11 mouse cellular contexts compared by ENCODE assay signal in the genomic region with DNA sequence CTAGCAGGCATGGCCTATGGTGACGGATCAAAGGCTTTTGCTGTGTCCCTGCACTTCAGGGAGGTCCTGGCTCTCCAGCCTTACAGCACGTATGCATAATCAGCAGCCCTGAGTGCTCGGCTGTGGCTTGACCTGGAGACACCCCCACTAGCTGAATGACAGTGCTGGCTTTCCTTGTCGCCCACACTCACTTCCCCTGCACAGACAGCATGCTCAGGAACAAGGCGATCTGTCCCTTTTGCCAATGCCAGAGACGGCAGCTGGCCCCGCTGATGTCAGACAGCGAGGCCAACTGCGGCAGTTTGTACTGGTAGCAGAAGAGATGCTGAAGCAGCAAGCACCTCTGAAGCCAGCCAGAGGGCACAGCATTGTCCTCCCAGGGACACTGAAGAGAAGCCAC. TPM values are rescaled to one million over a fixed set of nuclear protein-coding genes. Genes with fewer than 3 reads are reported as not detected.
DNase-seq lines count a peak whose midpoint lies in the region; ATAC-seq and TF ChIP-seq lines count a peak whose summit lies in the region.
"Had no signal": no experiment of that assay in that cellular context is flagged by ENCODE, and none has a peak within 500 bp of the region (broad histone marks: within the 10 kb centered on the region; RNA-seq: fewer than 3 reads in every experiment).

No protein-coding gene starts in this region.

- H3K9ac ChIP-seq in midbrain, postnatal 0 days (replicated peaks; ENCODE audit: low read length, poor library complexity, severe bottlenecking) = no peak overlapping the region
- no peak overlapping the region for H3K9ac ChIP-seq in midbrain, embryonic 14.5 days (replicated peaks; ENCODE audit: low read length)
- H3K9ac ChIP-seq: limb, embryonic 15.5 days had no signal

- no peak overlapping the region for H3K27ac ChIP-seq in midbrain, postnatal 0 days (ENCODE audit: low read depth, low read length)
- H3K27ac ChIP-seq in midbrain, embryonic 14.5 days (replicated peaks; ENCODE audit: low read depth, low read length) = no peak overlapping the region
- H3K27ac ChIP-seq: limb, embryonic 15.5 days had no signal

- no peaks in the 10 kb centered on the region for H3K9me3 ChIP-seq in midbrain, postnatal 0 days (ENCODE audit: low read length)
- H3K9me3 ChIP-seq in midbrain, embryonic 14.5 days (ENCODE audit: control insufficient read depth, low read length) = no peaks in the 10 kb centered on the region
- H3K9me3 ChIP-seq: limb, embryonic 15.5 days had no signal

- no peaks in the 10 kb centered on the region for H3K36me3 ChIP-seq in midbrain, postnatal 0 days (ENCODE audit: insufficient read depth, low read length)
- H3K36me3 ChIP-seq in midbrain, embryonic 14.5 days (ENCODE audit: control insufficient read depth, insufficient read depth, low read length) = no peaks in the 10 kb centered on the region
- H3K36me3 ChIP-seq: limb, embryonic 15.5 days had no signal

- H3K4me3 ChIP-seq in midbrain, postnatal 0 days (ENCODE audit: low read depth, low read length) = no peak overlapping the region
- no peak overlapping the region for H3K4me3 ChIP-seq in midbrain, embryonic 14.5 days (replicated peaks; ENCODE audit: low read depth, low read length)
- H3K4me3 ChIP-seq: limb, embryonic 15.5 days had no signal

- DNase-seq in frontal cortex, postnatal 36 days (ENCODE audit: low spot score in 2 of 2) = peak; percentile 46 to 64
- DNase-seq in frontal cortex, postnatal 14 days (ENCODE audit: low spot score in 2 of 2) = no peak
- peak; percentile 75 for DNase-seq in midbrain, postnatal 0 days (ENCODE audit: low spot score)
- no peak for DNase-seq in midbrain, embryonic 14.5 days
- peak; percentile 76 to 81 for DNase-seq in layer of hippocampus, adult 8-10 months (ENCODE audit: low spot score in 2 of 2)
- peak; percentile 34 to 69 for DNase-seq in right cerebral cortex, postnatal 36 days (ENCODE audit: low spot score in 2 of 2)
- DNase-seq in urinary bladder, postnatal 25 days (ENCODE audit: low spot score) = no peak
- DNase-seq in urinary bladder, adult 2 months (ENCODE audit: low spot score) = no peak

- TF ChIP-seq CTCF in midbrain, postnatal 0 days (IDR thresholded peaks at IDR 0.05) = no peak

- no peaks in the 10 kb centered on the region for H3K27me3 ChIP-seq in midbrain, postnatal 0 days (ENCODE audit: insufficient read depth, low read length)
- no peaks in the 10 kb centered on the region for H3K27me3 ChIP-seq in midbrain, embryonic 14.5 days (ENCODE audit: control insufficient read depth, insufficient read depth, low read length)
- H3K27me3 ChIP-seq: limb, embryonic 15.5 days had no signal

- no peaks in the 10 kb centered on the region for H3K4me1 ChIP-seq in midbrain, postnatal 0 days (ENCODE audit: insufficient read depth, low read length)
- H3K4me1 ChIP-seq in midbrain, embryonic 14.5 days (ENCODE audit: control insufficient read depth, insufficient read depth, low read length) = no peaks in the 10 kb centered on the region

- H3K4me2 ChIP-seq in midbrain, postnatal 0 days (ENCODE audit: low read depth, low read length, poor library complexity, severe bottlenecking) = no peak overlapping the region
- no peak overlapping the region for H3K4me2 ChIP-seq in midbrain, embryonic 14.5 days (ENCODE audit: low read length)
- H3K4me2 ChIP-seq: limb, embryonic 15.5 days had no signal

- no peak for ATAC-seq in midbrain, postnatal 0 days (ENCODE audit: low FRiP score)
- no peak for ATAC-seq in midbrain, embryonic 14.5 days (ENCODE audit: low FRiP score, low TSS enrichment)
- ATAC-seq: activated CD4-positive, CD25-positive, alpha-beta regulatory T cell, adult 4 months had no signal

- WGBS in midbrain, postnatal 0 days = 53% methylated on average over 9 of the region's 9 CpGs
- WGBS in midbrain, embryonic 14.5 days = 49% methylated on average over 9 of the region's 9 CpGs

RNA-seq across cellular contexts. Expression of a gene that starts 12.1 kb away (rescaled TPM):
- total RNA-seq in midbrain, postnatal 0 days (2014; rRNA removed) = 58.5 and 79.3 TPM in 2 replicates
- 38.5 and 47.0 TPM in 2 replicates for polyA plus RNA-seq in midbrain, postnatal 0 days (2015; fragmentation: Nextera tagmentation; extraction: Ambion mirVana)
- 36.2 and 38.1 TPM in 2 replicates for polyA plus RNA-seq in midbrain, embryonic 14.5 days (2014; fragmentation: Nextera tagmentation; extraction: Ambion mirVana)
- total RNA-seq in layer of hippocampus, adult 8-10 months (2022) = 10 to 100 TPM; 72.0 to 91.8 (median 79.2) TPM
- 16.6 and 24.9 TPM in 2 replicates for polyA plus RNA-seq in urinary bladder, adult 2 months (2012; rRNA removed)

RNA-seq across cellular contexts. Expression of a gene that starts 46.7 kb away (rescaled TPM):
- total RNA-seq in midbrain, postnatal 0 days (2014; rRNA removed) = 172 and 371 TPM in 2 replicates
- polyA plus RNA-seq in midbrain, postnatal 0 days (2015; fragmentation: Nextera tagmentation; extraction: Ambion mirVana) = 836 and 886 TPM in 2 replicates
- 644 and 890 TPM in 2 replicates for polyA plus RNA-seq in midbrain, embryonic 14.5 days (2014; fragmentation: Nextera tagmentation; extraction: Ambion mirVana)
- total RNA-seq in layer of hippocampus, adult 8-10 months (2022) = 100 to 1,000 TPM; 350 to 405 (median 378) TPM
- 214 and 229 TPM in 2 replicates for polyA plus RNA-seq in urinary bladder, adult 2 months (2012; rRNA removed)

RNA-seq across cellular contexts. Expression of a gene that starts 51.3 kb away (rescaled TPM):
- total RNA-seq in midbrain, postnatal 0 days (2014; rRNA removed) = 0.19 and 1.5 TPM in 2 replicates
- 0.26 and 0.39 TPM in 2 replicates for polyA plus RNA-seq in midbrain, postnatal 0 days (2015; fragmentation: Nextera tagmentation; extraction: Ambion mirVana)
- 0.42 and 0.46 TPM in 2 replicates for polyA plus RNA-seq in midbrain, embryonic 14.5 days (2014; fragmentation: Nextera tagmentation; extraction: Ambion mirVana)
- total RNA-seq in layer of hippocampus, adult 8-10 months (2022) = 1 to 10 TPM in 2 of 4 experiments, under 1 TPM in 2; 0.14 to 1.8 (median 0.85) TPM
- 0.06 and 0.07 TPM in 2 replicates for polyA plus RNA-seq in urinary bladder, adult 2 months (2012; rRNA removed)
- total RNA-seq: monocyte, adult 5-6 weeks had no signal
- polyA plus RNA-seq: activated CD4-positive, CD25-positive, alpha-beta regulatory T cell, adult 4 months had no signal

Comparison
In these comparisons a context has a peak if more than half of its experiments do, and no peak if none do; other contexts are left out.
1. DNase-seq: peak in frontal cortex, postnatal 36 days (2 of 2), midbrain, postnatal 0 days (single experiment), layer of hippocampus, adult 8-10 months (2 of 2) and right cerebral cortex, postnatal 36 days (2 of 2); none in frontal cortex, postnatal 14 days (0 of 2), midbrain, embryonic 14.5 days (single experiment), urinary bladder, postnatal 25 days (single experiment) and urinary bladder, adult 2 months (single experiment).